Mouse (Mus musculus) intestine, embryonic 14.5 days (tissue): ENCODE data around the gene Dnm1. TPM values are rescaled to one million over a fixed set of nuclear protein-coding genes. Genes with fewer than 3 reads are reported as not detected.

Experiments
- ATAC-seq: fragments of 200-750 bp; cut with Nextera tagmentation; replicated peaks from 2 replicates; pipeline ENCODE4 v1.8.0; 2017; ENCODE audit warnings: low read depth, moderate number of reproducible peaks, moderate TSS enrichment, moderate library complexity; ENCODE audit not compliant: low FRiP score, low TSS enrichment
- DNase-seq: peaks from one replicate; pipeline ENCODE4 v3.0.0-alpha.2; 2018; ENCODE audit warnings: low spot score
- H3K27ac ChIP-seq: fragments of 300-500 bp; sonication (generic); 2 replicates; pipeline ENCODE4 v1.5.1; 2014; ENCODE audit warnings: low read depth, mild to moderate bottlenecking, control low read depth
- H3K27me3 ChIP-seq: fragments of 300-500 bp; sonication (generic); replicated peaks from 2 replicates; pipeline ENCODE4 v1.6.1; 2014; ENCODE audit warnings: low read length, control low read depth; ENCODE audit not compliant: control insufficient read depth, insufficient read depth
- H3K36me3 ChIP-seq: fragments of 300-500 bp; sonication (generic); 2 replicates; pipeline ENCODE4 v1.6.1; 2014; ENCODE audit warnings: low read length, control low read depth; ENCODE audit not compliant: control insufficient read depth, insufficient read depth
- H3K4me1 ChIP-seq: fragments of 300-500 bp; sonication (generic); replicated peaks from 2 replicates; pipeline ENCODE4 v1.6.1; 2014; ENCODE audit warnings: low read length, control low read depth, mixed read lengths; ENCODE audit not compliant: control insufficient read depth, insufficient read depth
- H3K4me2 ChIP-seq: fragments of 300-500 bp; sonication (generic); 2 replicates; pipeline ENCODE4 v1.6.1; 2014; ENCODE audit warnings: low read length
- H3K4me3 ChIP-seq: fragments of 300-500 bp; sonication (generic); 2 replicates; pipeline ENCODE4 v1.5.1; 2014; ENCODE audit warnings: low read depth, low read length, control low read depth, mixed read lengths
- H3K9ac ChIP-seq: fragments of 300-500 bp; sonication (generic); 2 replicates; pipeline ENCODE4 v1.6.1; 2014; ENCODE audit warnings: mild to moderate bottlenecking, low read length
- H3K9me3 ChIP-seq: fragments of 300-500 bp; sonication (generic); 2 replicates; pipeline ENCODE4 v1.6.1; 2016; ENCODE audit warnings: low read length, control low read depth; ENCODE audit not compliant: control insufficient read depth
- WGBS: fragments of 180-500 bp; shearing (Covaris S2); extraction: QIAGEN DNeasy Blood & Tissue Kit; methylation state at CpG from one replicate; pipeline ENCODE4 v1.1.7; 2014; 5-methylcytosine and 5-hydroxymethylcytosine counted together
- polyA plus RNA-seq: library from polyadenylated mRNA; unstranded; fragments of >200 nt; fragmentation: Nextera tagmentation; extraction: Ambion mirVana; gene quantifications from 2 replicates; pipeline ENCODE4 v1.2.1, GENCODE M21; 2014

The Dnm1 gene
- polyA plus RNA-seq, 1 experiment from 2014 or later = 22.7 TPM

DNA sequence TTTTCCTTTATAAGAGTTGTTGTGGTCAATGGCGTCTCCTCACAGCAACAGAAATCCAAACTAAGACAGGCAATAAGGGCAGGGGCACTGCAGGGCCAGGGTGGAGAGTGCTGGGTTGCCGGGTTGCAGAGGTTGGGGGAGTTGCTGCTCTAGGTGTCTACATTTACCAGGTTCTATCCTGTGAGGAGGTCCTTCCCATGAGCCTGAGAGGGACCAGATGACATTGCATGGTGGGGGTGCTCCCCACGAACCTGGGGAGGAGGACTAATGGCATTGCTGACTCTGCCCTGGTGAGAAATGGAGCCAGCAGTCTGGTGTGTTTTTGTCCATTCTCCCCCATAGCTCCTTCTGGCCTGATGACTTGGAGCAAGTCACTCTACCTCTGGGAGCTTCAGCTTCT is 4.6 kb upstream of the Dnm1 start:
- Histone ChIP-seq H3K4me2 (no peak overlapping the region), H3K27me3 (peaks cover 10% of the 10 kb centered on the region; the same call in 1 of the 2 replicates), H3K4me3 (no peak overlapping the region), H3K9ac (no peak overlapping the region), H3K9me3 (no peaks in the 10 kb centered on the region), H3K36me3 (no peaks in the 10 kb centered on the region), H3K4me1 (peaks cover 8% of the 10 kb centered on the region; the same call in 1 of the 2 replicates), H3K27ac (no peak overlapping the region)
- ATAC-seq = no peak
- no peak for DNase-seq
- WGBS = 73% methylated on average over 3 of the region's 3 CpGs

DNA sequence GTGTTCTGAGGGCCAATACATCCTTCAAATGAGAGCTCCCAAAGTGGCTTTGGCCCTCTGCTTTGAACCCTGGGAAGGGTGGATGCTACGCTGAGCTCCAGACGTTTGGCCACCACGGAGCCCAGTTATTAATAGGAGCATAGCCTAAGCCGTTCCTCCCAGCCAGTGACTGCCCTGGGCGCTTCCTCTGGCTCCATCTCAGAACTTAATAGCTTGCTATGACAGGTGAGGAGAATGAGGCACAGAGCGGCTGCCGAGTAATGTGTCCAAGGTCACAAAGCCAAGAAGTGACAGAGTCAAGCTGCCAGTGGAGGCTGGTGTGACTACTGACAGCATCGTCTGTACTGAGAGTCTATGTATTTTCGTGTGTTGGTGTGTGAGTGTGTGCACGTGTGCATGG is 3.1 kb upstream of the Dnm1 start:
- Histone ChIP-seq H3K9ac (no peak overlapping the region), H3K4me3 (no peak overlapping the region), H3K4me2 (no peak overlapping the region), H3K9me3 (no peaks in the 10 kb centered on the region), H3K4me1 (peaks cover 11% of the 10 kb centered on the region), H3K27me3 (peaks cover 3% of the 10 kb centered on the region; the same call in 1 of the 2 replicates), H3K36me3 (no peaks in the 10 kb centered on the region), H3K27ac (no peak overlapping the region)
- ATAC-seq = no peak
- DNase-seq = no peak
- WGBS = 77% methylated on average over 10 of the region's 10 CpGs

DNA sequence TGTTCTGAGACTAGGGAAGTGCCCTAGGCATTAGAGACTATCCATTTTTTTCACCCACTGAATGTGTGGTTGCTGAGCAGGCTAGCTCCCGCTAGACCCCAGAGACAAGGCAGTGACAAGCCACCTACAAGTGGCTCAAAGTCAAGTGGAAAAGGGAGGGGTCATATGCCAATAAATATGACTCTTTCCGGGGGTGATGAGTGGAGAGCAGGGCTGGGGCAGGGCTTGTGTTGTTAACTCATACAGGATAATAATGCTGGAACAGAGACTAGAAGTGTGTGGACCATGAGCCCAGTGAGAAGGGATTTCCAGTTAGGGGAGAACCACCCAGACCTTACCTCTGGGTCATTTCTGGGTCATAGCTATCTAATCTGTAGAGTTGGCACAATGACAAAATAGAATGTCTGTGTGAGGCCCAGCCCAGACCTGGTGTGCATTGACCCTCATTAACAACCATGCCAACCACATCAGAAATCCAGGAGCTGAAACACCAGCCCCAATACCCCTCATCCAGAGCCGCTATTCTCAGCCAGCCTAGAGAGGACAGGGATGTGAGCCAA is 1.3 kb upstream of the Dnm1 start:
- Histone ChIP-seq H3K4me3 (no peak overlapping the region), H3K9ac (no peak overlapping the region), H3K36me3 (no peaks in the 10 kb centered on the region), H3K4me2 (no peak overlapping the region; the same call in 1 of the 2 replicates), H3K9me3 (no peaks in the 10 kb centered on the region), H3K27ac (peak overlapping the region; percentile 76), H3K27me3 (no peaks in the 10 kb centered on the region), H3K4me1 (peaks cover 10% of the 10 kb centered on the region)
- ATAC-seq (peak; percentile 20; the same call in 1 of the 2 replicates), DNase-seq (no peak)
- 88% methylated on average over 3 of the region's 3 CpGs for WGBS

DNA sequence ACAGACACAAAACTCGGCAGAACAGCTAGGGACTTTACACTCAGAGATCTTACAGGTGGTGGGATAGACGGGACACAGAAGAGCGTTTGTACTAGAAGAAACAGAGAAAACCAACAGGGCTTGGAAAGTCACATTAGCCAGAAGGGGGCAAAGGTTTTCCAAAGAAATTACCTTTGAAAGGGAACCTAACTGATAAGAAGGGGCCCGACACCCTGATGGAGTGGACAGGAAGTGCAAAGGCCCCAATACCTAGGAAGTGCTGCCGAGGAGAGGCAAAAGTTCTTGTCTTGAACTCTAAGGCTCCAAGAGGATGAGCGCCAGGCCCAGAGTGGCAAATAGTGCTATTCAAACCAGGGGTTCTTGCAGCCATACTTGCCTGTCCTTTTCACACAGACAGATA is 698 bp upstream of the Dnm1 start:
- H3K9me3 ChIP-seq = no peaks in the 10 kb centered on the region
- H3K27me3 ChIP-seq = no peaks in the 10 kb centered on the region
- peak overlapping the region; percentile 1; the same call in 1 of the 2 replicates for H3K9ac ChIP-seq
- H3K36me3 ChIP-seq = no peaks in the 10 kb centered on the region
- peaks cover 10% of the 10 kb centered on the region for H3K4me1 ChIP-seq
- H3K4me2 ChIP-seq = peak overlapping the region; percentile 94
- DNase-seq = no peak
- WGBS = 47% methylated on average over 6 of the region's 6 CpGs
- H3K4me3 ChIP-seq = no peak overlapping the region
- ATAC-seq = no peak
- peak overlapping the region; percentile 76 for H3K27ac ChIP-seq

DNA sequence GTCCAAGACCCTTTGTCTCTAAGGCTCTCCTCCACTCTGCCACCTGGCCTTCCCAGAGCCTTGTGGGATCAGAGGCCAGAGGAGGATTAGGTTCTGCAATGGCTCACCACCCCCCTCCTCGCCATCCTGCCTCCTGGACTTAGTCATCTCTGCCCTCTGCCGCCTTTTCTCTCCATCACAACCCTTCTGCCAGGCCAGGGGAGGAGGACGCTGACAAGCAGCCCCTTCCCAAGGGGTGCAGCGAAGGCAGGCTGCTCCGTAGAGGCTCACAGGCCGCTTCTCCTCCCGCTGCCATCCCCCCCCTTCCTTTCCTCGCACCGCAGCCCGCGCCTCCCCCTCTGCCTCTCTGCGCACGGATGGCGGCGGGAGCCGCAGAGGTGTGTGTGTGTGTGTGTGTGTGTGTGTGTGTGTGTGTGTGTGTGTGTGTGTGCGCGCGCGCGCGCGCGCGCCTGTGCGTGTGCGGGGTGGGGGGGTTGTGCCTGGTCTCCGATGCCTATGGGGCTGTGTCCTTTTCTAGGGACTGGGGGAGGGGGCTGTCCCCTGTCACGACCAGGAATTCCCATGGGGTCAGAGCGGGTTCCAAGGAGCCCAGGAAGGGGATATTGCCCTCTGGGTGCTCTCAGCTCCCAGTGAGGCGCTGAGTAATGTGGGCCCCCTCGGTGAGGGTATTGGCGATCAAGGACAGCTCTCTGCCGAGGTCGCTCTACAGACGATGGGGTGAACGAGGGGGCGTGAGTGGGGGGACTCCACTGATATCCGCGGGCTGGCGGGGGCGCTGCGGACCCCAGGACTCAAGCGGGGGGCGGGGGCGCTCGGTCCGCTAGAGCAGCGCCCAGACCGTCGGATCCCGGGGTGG is 759 bp downstream of the Dnm1 start, which contains the start of gene Ciz1:
TSS of gene Ciz1 (plus strand) at position 177 of the 856 bp plus-strand sequence.
- Histone ChIP-seq H3K4me3 (peak within 1 kb of the TSS; percentile 68), H3K27me3 (no peaks in the 10 kb centered on the region), H3K9me3 (no peaks in the 10 kb centered on the region), H3K4me1 (peaks cover 10% of the 10 kb centered on the region), H3K9ac (peak within 1 kb of the TSS; percentile 77), H3K27ac (peak within 1 kb of the TSS; percentile 33; the same call in 1 of the 2 replicates), H3K4me2 (peak within 1 kb of the TSS; percentile 94), H3K36me3 (no peaks in the 10 kb centered on the region)
- ATAC-seq = peak; percentile 26
- WGBS = 2% methylated on average over 26 of the region's 52 CpGs
- peak; percentile 70 for DNase-seq

DNA sequence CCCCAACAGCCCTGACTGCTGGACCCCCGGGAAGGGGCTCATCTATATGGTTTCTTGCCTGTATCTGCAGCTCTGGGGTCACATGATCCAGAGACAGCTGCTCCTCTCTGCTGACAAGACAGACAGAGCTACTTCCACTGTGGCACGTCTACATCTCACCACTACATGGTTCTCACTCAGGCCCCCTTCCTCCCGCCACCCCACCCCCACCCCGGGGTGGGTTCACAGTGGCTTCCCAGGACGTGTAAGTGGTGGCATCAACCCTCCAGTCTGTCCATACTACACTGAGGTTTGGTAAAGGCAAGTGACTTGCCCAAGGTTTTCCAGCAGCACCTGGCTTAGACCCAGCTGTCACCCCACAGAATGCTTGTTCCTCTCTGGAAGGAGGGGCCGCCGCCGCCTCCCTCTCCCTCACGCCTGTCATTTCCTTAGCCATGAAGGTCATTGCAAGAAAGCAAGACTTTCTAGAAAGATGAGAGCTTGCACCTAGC is 1.6 kb downstream of the Dnm1 start:
- H3K36me3 ChIP-seq = no peaks in the 10 kb centered on the region
- DNase-seq (no peak), ATAC-seq (no peak)
- no peaks in the 10 kb centered on the region for H3K9me3 ChIP-seq
- peak overlapping the region; percentile 77 for H3K9ac ChIP-seq
- H3K4me3 ChIP-seq = peak overlapping the region; percentile 68
- no peaks in the 10 kb centered on the region for H3K27me3 ChIP-seq
- peak overlapping the region; percentile 94 for H3K4me2 ChIP-seq
- H3K4me1 ChIP-seq = peaks cover 10% of the 10 kb centered on the region
- H3K27ac ChIP-seq = no peak overlapping the region
- WGBS = 50% methylated on average over 9 of the region's 9 CpGs

DNA sequence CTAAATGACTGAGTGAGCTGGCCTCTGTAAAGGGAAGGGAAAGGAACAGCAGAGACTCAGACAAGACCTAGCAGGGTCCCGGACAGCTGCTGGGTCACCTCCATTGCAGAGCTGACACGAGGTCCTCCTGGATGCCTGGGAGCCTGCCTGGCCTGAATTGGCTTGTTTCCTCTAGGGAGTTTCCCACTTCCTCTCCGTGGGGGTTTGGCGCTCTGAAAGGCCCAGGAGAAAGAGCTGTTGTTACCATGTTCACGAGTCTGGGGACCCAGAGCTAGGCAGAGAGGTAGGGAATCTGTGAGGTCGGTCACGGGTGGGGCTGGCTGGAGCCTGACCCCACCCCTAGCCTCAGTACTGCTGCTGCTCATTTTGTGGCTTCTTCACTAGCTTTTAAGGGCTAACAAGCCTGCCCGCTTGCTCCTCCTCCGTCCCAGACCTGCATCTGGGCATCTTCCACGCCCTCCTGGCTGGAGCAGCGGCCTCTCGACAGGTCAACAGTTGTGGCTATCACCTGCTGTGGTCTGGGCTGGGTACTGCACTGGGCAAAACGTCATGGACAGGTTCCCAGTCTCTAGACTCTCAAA is 2.6 kb downstream of the Dnm1 start:
- no peaks in the 10 kb centered on the region for H3K27me3 ChIP-seq
- H3K9me3 ChIP-seq = no peaks in the 10 kb centered on the region
- DNase-seq (no peak), ATAC-seq (no peak)
- no peak overlapping the region for H3K4me3 ChIP-seq
- H3K27ac ChIP-seq = no peak overlapping the region
- H3K4me1 ChIP-seq = peaks cover 10% of the 10 kb centered on the region
- no peak overlapping the region for H3K4me2 ChIP-seq
- H3K9ac ChIP-seq = no peak overlapping the region
- H3K36me3 ChIP-seq = no peaks in the 10 kb centered on the region
- WGBS = 59% methylated on average over 13 of the region's 13 CpGs

DNA sequence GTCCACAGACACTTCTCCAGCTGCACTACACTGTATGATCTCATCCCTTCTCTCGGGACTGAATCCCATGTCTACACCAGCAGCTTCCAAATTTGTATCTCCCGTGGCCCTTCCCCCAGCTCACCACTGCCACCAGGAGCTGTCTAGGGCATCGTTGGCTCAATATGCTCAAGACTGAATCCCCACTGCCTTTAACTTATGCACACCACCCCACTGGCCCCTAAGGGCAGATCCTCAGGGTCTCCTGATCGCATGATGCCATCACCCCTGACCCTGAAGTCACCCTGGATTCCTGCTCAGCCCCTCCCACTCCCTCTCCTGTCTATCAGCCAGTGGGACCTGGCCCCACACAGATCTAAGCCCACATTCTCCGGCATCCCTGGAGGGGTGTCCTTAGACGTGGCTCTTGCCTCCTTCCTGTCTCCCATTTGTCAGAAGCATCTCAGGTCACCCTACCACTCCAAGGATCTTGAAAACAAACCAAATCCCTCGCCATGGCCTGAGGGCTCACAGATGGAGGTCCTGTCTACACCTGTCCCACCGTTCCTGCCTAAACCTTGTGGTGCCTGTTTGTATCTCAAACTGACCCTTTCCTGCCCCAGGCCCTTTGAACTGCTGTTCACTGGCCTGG is 3.4 kb downstream of the Dnm1 start:
- H3K4me2 ChIP-seq = no peak overlapping the region
- H3K9ac ChIP-seq = no peak overlapping the region
- DNase-seq = no peak
- H3K27me3 ChIP-seq = no peaks in the 10 kb centered on the region
- no peak overlapping the region for H3K4me3 ChIP-seq
- H3K36me3 ChIP-seq = no peaks in the 10 kb centered on the region
- ATAC-seq = no peak
- H3K27ac ChIP-seq = no peak overlapping the region
- no peaks in the 10 kb centered on the region for H3K9me3 ChIP-seq
- peaks cover 10% of the 10 kb centered on the region for H3K4me1 ChIP-seq
- WGBS = 52% methylated on average over 8 of the region's 8 CpGs
